Mouse (Mus musculus) cerebellum, adult 2 months (tissue): ENCODE data around the gene Rwdd4a.

Experiments
- CTCF ChIP-seq: fragments of 200-500 bp; IDR thresholded peaks from 2 replicates; pipeline ENCODE4 v1.5.1; 2011; ENCODE audit warnings: low read depth, mild to moderate bottlenecking, control low read depth, low read length, moderate library complexity, borderline replicate concordance; ENCODE audit not compliant: insufficient read depth
- POLR2A ChIP-seq: fragments of 200-500 bp; IDR thresholded peaks from 2 replicates; pipeline ENCODE4 v1.6.1; 2011; ENCODE audit warnings: low read length, control low read depth, borderline replicate concordance; ENCODE audit not compliant: insufficient read depth

DNA sequence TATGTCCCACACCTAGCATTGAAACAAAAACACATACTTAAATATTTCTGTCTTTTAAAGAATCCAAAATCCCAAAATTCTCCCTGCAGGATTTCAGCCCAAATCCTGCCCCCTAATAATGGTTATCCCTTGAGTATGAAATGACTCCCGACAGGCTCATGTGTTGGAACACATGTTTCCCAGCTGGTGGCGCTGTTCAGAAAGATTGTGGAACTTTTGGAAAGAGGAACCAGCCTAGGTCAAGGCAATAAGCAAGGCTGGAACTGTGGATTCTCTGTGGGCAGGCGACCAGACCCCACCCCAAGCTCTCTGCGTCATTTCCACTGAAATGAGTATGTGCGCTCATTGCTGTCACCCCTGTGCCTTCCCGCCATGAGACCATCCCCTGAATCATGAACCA lies 20.1 kb downstream of the Rwdd4a start:
- TF ChIP-seq CTCF (no peak), POLR2A (no peak)
